Mouse (Mus musculus) liver, postnatal 0 days (tissue): ENCODE results near the gene A130010J15Rik. TPM values are rescaled to one million over a fixed set of nuclear protein-coding genes. Genes with fewer than 3 reads are reported as not detected.

ENCODE experiments used
- ATAC-seq: fragments of 200-750 bp; cut with Nextera tagmentation; 2 replicates; pipeline ENCODE4 v1.8.0; 2017; ENCODE audit warnings: mild to moderate bottlenecking, moderate library complexity
- DNase-seq: peaks from one replicate; pipeline ENCODE4 v3.0.0-alpha.2; 2016
- H3K27ac ChIP-seq: fragments of 300-500 bp; sonication (generic); 2 replicates; pipeline ENCODE4 v1.5.1; 2014; ENCODE audit warnings: antibody characterized with exemption, moderate library complexity, mild to moderate bottlenecking, low read depth
- H3K27me3 ChIP-seq: fragments of 300-500 bp; sonication (generic); 2 replicates; pipeline ENCODE4 v1.6.1; 2014; ENCODE audit warnings: low read length, control low read depth, mixed read lengths; ENCODE audit not compliant: insufficient read depth
- H3K36me3 ChIP-seq: fragments of 300-500 bp; sonication (generic); replicated peaks from 2 replicates; pipeline ENCODE4 v1.6.1; 2014; ENCODE audit warnings: mild to moderate bottlenecking, control low read depth, low read length, moderate library complexity, mixed read lengths; ENCODE audit not compliant: insufficient read depth
- H3K4me1 ChIP-seq: fragments of 300-500 bp; sonication (generic); 2 replicates; pipeline ENCODE4 v1.6.1; 2014; ENCODE audit warnings: antibody characterized with exemption, mild to moderate bottlenecking, control low read depth; ENCODE audit not compliant: insufficient read depth
- H3K4me2 ChIP-seq: fragments of 300-500 bp; sonication (generic); 2 replicates; pipeline ENCODE4 v1.6.1; 2014; ENCODE audit warnings: low read depth, mild to moderate bottlenecking, low read length, moderate library complexity, mixed read lengths
- H3K4me3 ChIP-seq: fragments of 300-500 bp; sonication (generic); 2 replicates; pipeline ENCODE4 v1.5.1; 2014; ENCODE audit warnings: low read depth, low read length
- H3K9ac ChIP-seq: fragments of 300-500 bp; sonication (generic); replicated peaks from 2 replicates; pipeline ENCODE4 v1.6.1; 2014; ENCODE audit warnings: mild to moderate bottlenecking, moderate library complexity
- H3K9me3 ChIP-seq: fragments of 300-500 bp; sonication (generic); 2 replicates; pipeline ENCODE4 v1.6.1; 2016; ENCODE audit warnings: mild to moderate bottlenecking, control low read depth, low read length, mixed read lengths
- CTCF ChIP-seq: sonication (generic); IDR thresholded peaks from 2 replicates; pipeline ENCODE4 v1.5.1; 2016; ENCODE audit warnings: antibody characterized with exemption, low read depth
- EP300 ChIP-seq: IDR thresholded peaks from 2 replicates; pipeline ENCODE4 v1.6.1; 2016; ENCODE audit warnings: antibody characterized with exemption, low read depth, mild to moderate bottlenecking
- WGBS: fragments of 180-500 bp; shearing (Covaris S2); extraction: QIAGEN DNeasy Blood & Tissue Kit; methylation state at CpG from one replicate; pipeline ENCODE4 v1.1.7; 2014; ENCODE audit not compliant: insufficient replicate concordance; 5-methylcytosine and 5-hydroxymethylcytosine counted together
- polyA plus RNA-seq: library from polyadenylated mRNA; unstranded; fragments of >200 nt; fragmentation: Nextera tagmentation; extraction: Ambion mirVana; gene quantifications from 2 replicates; pipeline ENCODE4 v1.2.1, GENCODE M21; 2015

The A130010J15Rik gene
- polyA plus RNA-seq, 1 experiment from 2014 or later, result 6.2 TPM

DNA sequence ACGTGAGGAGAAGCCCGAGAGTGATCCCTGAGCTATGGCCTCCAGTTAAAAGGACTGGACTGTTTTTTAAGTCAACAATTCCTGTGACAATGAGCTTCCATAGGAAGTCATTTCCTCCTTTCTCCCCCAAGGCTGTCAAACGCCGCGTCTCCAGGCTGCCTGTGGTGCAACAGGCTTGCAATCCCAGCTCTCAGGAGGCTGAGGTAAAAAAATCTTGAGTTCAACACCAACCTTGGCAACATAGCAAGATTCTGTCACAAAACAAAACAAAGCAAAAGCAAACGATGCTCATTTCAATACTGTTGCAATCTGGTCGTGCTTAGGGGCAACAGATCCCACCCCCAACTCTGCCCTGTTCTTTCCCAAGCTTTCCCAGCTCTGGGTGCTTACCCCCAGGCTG lies 29.8 kb upstream of the A130010J15Rik start:
- ATAC-seq (no peak), DNase-seq (no peak)
- TF ChIP-seq CTCF (no peak), EP300 (no peak)
- Histone ChIP-seq H3K27me3 (no peaks in the 10 kb centered on the region), H3K36me3 (no peaks in the 10 kb centered on the region), H3K9ac (no peak overlapping the region), H3K27ac (no peak overlapping the region), H3K4me2 (no peak overlapping the region), H3K4me1 (no peaks in the 10 kb centered on the region), H3K4me3 (no peak overlapping the region), H3K9me3 (no peaks in the 10 kb centered on the region)
- WGBS, result 37% methylated on average over 7 of the region's 7 CpGs

DNA sequence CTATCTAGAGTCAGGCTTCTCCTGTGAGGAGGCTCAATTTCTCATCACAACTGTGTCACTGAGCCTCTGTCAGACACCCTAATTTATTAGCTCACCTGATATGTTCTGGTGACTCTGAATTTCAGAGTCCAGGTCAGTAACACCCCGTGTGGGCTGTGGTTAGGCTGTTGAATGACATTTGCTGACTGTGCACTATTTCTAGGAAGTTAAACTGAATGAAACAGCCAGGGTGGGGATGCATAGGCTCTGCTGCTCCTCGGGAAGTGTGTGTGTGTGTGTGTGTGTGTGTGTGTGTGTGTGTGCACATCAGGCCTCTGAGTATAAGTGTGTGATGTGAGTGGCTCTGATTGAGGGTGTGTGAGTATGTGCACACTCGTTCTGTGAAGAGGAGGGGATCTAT lies 29.2 kb upstream of the A130010J15Rik start:
- 26% methylated on average over 3 of the region's 3 CpGs for WGBS
- Histone ChIP-seq H3K4me3 (no peak overlapping the region), H3K27ac (no peak overlapping the region), H3K27me3 (no peaks in the 10 kb centered on the region), H3K4me1 (no peaks in the 10 kb centered on the region), H3K4me2 (no peak overlapping the region), H3K9me3 (no peaks in the 10 kb centered on the region), H3K36me3 (no peaks in the 10 kb centered on the region), H3K9ac (no peak overlapping the region)
- TF ChIP-seq CTCF (no peak), EP300 (no peak)
- DNase-seq, result no peak
- ATAC-seq, result peak; percentile 35; the same call in 1 of the 2 replicates

DNA sequence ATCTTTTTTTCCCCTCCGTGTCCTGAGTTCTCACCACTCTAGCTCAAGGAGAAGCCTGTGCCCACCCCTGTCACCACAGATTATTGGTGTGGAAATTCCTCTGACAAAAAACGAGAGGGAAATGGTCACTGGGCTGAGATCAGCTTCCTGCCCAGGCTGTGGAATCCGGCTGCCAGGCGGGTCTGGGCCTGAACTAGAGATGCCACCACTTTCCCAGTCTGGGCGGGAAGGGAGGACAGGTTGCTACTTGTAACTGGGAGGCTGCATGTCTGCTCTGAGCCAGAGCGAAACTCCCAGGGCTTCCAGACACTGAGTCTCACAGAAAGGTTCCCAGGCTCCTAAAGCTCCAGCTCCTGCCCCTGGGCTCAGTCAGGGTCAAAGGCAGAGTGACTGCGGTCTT lies 26.7 kb upstream of the A130010J15Rik start:
- H3K4me3 ChIP-seq, result no peak overlapping the region
- no peaks in the 10 kb centered on the region for H3K9me3 ChIP-seq
- ATAC-seq, result no peak
- no peaks in the 10 kb centered on the region for H3K4me1 ChIP-seq
- H3K27ac ChIP-seq, result no peak overlapping the region
- no peaks in the 10 kb centered on the region for H3K36me3 ChIP-seq
- DNase-seq, result no peak
- H3K9ac ChIP-seq, result no peak overlapping the region
- TF ChIP-seq CTCF (no peak), EP300 (no peak)
- H3K27me3 ChIP-seq, result no peaks in the 10 kb centered on the region
- H3K4me2 ChIP-seq, result no peak overlapping the region
- 74% methylated on average over 7 of the region's 7 CpGs for WGBS

DNA sequence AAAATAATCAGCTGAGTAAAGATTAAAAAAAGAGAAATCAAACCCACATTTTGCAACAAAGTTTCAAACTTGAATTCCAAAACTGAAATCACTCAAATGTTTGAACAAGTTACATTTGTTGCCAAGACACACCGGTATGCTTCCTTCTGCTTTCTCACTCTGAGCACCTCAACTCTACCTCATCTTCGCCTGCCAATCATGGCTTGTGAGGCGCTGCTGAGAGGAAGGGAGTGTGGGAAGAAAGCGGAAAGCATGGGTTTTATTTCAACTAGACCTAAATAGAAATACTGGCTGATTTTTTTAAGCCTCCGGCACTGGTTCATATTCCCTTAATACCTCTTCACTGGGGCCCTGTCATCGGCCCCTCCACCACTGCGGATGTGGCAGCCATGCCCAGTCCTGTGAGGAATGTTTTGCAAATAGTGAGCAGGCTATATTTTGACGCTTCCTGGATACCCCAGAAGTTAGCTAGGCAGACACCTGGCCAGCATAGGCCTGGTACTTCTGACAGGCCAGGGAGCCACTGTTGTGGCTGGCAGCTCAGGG lies 25.3 kb upstream of the A130010J15Rik start:
- H3K4me1 ChIP-seq, result no peaks in the 10 kb centered on the region
- H3K9me3 ChIP-seq, result no peaks in the 10 kb centered on the region
- H3K27ac ChIP-seq, result no peak overlapping the region
- H3K4me3 ChIP-seq, result no peak overlapping the region
- DNase-seq, result no peak
- H3K9ac ChIP-seq, result no peak overlapping the region
- no peak for ATAC-seq
- no peak for TF ChIP-seq CTCF
- no peak for TF ChIP-seq EP300
- no peaks in the 10 kb centered on the region for H3K36me3 ChIP-seq
- no peaks in the 10 kb centered on the region for H3K27me3 ChIP-seq
- 56% methylated on average over 8 of the region's 8 CpGs for WGBS
- no peak overlapping the region for H3K4me2 ChIP-seq

DNA sequence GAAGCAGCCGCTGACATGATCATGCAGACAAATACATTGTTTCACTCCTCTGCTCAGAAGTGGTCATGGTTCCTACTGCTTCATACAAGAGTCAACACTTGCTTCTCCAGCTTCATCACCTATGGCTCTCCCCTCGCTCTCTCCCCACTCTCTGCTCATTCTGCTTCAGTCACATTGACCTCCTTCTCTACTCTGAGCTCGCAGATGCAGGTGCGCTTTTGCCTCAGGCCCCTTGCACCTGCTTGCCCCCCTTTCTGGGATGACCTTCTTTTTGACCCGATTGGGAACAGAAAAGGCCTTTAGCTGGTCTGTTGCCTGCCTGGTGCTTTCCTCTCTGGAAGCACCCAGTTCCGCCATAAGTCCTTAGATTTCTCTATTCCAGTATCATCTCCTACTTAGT lies 23.3 kb upstream of the A130010J15Rik start:
- WGBS, result 85% methylated on average over 6 of the region's 6 CpGs

DNA sequence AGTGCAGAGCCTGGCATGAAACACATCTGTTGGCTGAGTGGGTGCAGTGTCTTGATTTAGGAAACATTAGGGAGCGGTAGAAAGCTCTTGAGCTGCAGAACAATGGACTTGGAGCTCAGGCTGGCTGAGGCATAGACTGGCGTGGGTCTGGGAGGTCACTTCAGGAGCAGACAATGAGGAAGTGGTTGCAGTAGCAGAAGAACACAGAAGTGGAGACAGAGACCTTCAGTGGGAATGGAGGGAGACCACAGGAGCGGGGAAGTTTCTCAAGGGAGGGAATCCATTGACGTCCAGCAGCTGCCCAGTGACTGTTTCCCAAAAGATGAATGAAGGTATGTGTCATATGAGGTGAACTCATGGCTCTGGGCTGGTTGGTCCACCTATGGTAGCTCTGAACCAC lies 22.7 kb upstream of the A130010J15Rik start:
- H3K4me2 ChIP-seq, result no peak overlapping the region
- no peak overlapping the region for H3K4me3 ChIP-seq
- no peak overlapping the region for H3K27ac ChIP-seq
- TF ChIP-seq EP300, result no peak
- TF ChIP-seq CTCF, result no peak
- H3K9me3 ChIP-seq, result no peaks in the 10 kb centered on the region
- no peaks in the 10 kb centered on the region for H3K27me3 ChIP-seq
- ATAC-seq (no peak; the same call in 1 of the 2 replicates), DNase-seq (no peak)
- whole genome bisulfite sequencing, result 48% methylated on average over 4 of the region's 4 CpGs
- no peaks in the 10 kb centered on the region for H3K36me3 ChIP-seq
- H3K4me1 ChIP-seq, result no peaks in the 10 kb centered on the region
- no peak overlapping the region for H3K9ac ChIP-seq

More for the DNA sequence above, 23.3 kb upstream of the A130010J15Rik start:
- DNase-seq (no peak), ATAC-seq (no peak)
- no peak overlapping the region for H3K27ac ChIP-seq
- no peak overlapping the region for H3K9ac ChIP-seq
- H3K27me3 ChIP-seq, result no peaks in the 10 kb centered on the region
- no peaks in the 10 kb centered on the region for H3K9me3 ChIP-seq
- no peaks in the 10 kb centered on the region for H3K36me3 ChIP-seq
- H3K4me2 ChIP-seq, result no peak overlapping the region
- no peaks in the 10 kb centered on the region for H3K4me1 ChIP-seq
- no peak overlapping the region for H3K4me3 ChIP-seq
- TF ChIP-seq CTCF (no peak), EP300 (no peak)

DNA sequence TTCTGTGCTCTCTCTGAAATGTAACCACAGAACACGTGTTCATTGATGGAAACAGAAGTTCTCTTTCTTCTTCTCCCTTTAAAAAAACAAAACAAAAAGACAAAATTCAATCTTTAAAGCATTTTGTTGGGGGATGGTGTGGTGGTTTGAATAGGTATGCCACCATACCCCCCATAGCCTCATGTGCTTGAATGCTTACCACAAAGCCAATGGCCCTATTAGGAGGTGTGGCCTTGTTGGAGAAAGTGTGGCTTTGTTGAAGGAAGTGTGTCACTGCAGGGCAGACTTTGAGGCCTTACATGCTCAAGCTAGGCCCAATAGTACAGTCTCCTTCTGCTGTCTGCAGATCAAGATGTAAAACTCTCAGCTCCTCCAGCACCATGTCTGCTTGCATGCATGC lies 21.4 kb upstream of the A130010J15Rik start:
- no peak for TF ChIP-seq EP300
- no peak for TF ChIP-seq CTCF
- Histone ChIP-seq H3K4me2 (no peak overlapping the region), H3K4me1 (no peaks in the 10 kb centered on the region), H3K27ac (no peak overlapping the region), H3K36me3 (no peaks in the 10 kb centered on the region), H3K27me3 (no peaks in the 10 kb centered on the region), H3K4me3 (no peak overlapping the region), H3K9ac (no peak overlapping the region), H3K9me3 (no peaks in the 10 kb centered on the region)
- no peak for DNase-seq
- 41% methylated on average over 1 of the region's 1 CpGs for WGBS
- no peak for ATAC-seq
